Mouse (Mus musculus): ENCODE measurements around the gene Psd4. TPM values are rescaled to one million over a fixed set of nuclear protein-coding genes. Genes with fewer than 3 reads are reported as not detected.

Psd4 gene
- 1 to 10 TPM; 1.5 to 2.4 TPM for total RNA-seq (2021)
- long read RNA-seq, experiment 1 = 0 reads
- long read RNA-seq, experiment 2, full-length matches to known transcripts = 1 of 1 reads
- long read RNA-seq, experiment 2, partial matches to known transcripts = 0 of 1 reads
- long read RNA-seq, experiment 2, other reads (novel, unspliced or antisense) = 0 of 1 reads

DNA sequence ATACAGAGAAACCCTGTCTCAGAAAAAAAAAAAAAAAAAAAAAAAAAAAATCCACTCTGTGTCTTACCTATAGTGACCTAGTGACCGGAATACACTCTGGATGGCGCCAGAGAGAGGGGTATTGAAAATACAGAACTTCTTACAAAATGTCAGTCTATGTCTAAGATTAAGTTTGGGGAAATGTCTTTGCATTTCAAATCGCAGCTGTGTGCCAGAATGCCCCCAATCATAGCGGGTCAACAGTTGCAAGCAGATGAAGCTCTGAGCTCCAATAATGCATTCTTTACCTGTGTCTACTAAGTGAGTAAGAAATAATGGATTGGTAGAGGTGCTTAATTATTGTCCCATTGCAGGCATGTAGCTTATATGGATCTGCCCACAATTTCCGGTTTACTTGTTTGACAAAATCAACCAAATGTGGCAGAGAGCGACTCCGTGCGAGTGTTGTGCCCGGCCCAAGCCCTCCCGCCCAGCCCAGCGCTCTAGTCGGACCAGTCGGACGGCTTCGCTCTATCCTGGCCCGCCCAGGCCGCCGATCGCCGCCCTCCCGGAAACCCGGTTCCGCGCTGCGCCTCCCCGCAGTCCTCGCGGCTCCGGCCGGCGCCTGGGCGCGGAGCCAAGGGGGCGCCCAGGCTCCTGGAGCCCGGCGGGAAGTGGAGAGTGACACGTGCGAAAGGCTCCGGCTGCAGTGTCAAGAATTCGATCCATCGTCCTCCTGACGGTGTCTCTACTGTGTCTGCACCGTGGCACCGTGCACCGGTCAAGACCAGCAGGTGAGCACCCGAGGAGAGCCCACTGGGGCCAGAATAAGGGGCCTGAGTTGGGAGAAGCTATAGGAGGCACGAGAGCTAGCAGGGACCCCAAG is at the start of gene Psd4:
Gene Psd4 (plus strand): TSS at position 551 of the 865 bp plus-strand sequence.
- peak; percentile 79 for DNase-seq

DNA sequence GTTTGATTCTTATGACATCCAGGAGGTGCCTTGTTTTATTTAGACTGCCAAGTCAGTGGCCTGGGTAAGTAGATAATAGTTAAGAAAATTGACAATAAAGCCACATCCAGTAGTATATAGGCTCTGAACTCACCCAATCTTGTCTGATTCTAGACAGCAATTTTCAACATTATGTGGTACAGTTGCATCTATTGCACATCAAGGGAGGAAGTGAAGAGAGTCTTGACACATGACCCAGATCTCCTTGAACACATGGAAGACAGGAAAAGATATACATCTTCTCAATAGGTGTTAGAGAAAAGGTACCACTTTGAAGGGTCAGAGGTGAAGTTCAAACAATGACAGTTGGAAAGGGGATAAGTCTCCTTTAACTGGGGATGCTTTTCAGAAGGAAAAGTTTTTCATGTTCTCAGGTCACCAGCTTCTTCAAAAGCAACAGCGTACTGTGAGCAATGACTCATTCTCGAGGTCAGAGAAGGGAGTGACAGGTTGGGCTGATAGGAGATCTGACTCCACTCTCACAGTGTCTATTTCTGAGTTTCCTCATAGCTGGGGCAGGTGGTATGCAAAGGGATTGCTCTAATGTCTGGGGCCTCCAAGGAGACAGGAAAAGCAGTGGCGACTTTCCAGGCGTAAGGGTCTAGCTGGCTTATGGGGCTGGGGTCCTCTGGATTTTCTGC is 49.3 kb upstream of the Psd4 start:
- DNase-seq = no peak

DNA sequence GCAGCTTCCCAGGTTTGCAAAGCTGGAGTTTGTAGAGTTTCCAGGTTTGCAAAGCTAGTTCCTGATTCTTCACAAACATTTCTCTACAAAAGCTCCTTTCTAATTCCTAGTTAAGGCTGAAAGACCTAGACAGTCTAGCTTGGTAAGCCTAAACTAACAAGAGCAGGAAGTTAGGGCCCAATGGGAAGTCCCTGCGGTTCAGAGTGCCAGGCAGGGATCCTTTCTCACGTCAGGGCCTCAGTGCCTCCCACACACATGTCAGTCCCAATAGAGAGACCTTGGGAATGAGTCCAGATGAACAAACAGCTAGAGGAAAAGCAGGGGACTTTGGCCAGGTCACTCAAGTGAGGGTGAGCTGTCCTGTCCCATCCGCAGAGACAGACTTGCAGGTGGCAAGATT is 32.0 kb upstream of the Psd4 start:
- peak; percentile 43 to 49 for DNase-seq

DNA sequence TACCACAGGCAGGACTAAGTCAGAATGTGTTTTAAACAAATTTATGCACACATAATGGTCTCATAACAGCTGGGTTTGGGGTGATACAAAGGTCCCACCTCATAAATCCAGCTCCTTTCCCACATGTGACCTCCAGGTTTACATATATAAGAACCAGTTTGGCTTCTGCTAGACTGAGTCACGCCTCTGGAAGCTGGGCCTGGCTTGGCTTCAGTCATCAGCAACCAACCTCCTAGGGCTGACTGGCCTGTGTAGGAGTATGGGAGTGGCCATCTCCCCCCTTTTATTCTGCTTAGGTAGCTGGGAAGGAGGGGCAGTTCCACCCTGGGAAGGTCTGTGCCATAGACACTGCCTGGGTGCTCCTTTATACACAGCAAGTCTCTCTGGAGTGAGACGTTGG is 30.8 kb upstream of the Psd4 start, which contains the start of gene Il1rn:
Gene Il1rn (plus strand): TSS at position 309 of the 400 bp plus-strand sequence.
- DNase-seq = no peak

DNA sequence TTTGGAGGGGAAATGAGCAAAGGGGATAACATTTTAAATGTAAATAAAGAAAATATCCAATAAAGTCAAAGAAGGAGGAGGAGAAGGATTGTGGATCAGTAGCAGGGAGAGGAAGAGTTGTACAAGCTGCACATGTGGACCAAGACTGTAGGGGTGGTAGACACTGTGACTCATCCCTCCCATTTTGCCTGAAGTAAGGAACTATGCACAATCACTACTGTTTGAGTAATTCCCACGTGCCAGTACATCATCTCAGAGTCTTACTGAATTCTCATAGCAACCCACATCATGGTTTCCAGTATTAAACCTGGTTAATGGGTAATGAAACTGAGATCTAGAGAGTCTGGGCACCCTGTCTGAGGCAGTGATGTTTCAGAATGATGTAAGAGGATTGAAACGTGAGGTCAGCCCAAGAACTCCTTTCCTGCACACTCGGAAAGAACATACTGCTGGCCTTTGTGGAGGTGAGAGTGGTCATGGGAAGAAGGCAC is 25.9 kb upstream of the Psd4 start:
- no peak for DNase-seq

DNA sequence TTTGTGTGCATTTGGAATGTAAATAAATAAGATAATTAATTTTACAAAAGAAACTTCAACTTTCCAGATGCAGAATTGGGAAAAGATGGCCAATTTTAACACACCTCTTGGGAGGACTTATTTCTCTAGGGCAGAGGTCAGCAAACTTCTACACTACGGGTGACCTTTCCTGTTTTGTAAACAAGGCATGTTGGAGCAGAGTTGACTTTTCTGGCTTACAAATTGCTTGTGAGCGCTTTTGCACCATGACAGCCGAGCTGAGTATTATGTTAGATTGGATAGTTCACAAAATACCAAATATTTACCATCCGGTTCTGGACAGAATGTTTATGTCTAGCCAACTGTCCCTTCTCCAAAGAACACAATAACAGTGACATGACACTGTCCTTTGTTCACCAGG is 22.8 kb upstream of the Psd4 start:
- DNase-seq = no peak

DNA sequence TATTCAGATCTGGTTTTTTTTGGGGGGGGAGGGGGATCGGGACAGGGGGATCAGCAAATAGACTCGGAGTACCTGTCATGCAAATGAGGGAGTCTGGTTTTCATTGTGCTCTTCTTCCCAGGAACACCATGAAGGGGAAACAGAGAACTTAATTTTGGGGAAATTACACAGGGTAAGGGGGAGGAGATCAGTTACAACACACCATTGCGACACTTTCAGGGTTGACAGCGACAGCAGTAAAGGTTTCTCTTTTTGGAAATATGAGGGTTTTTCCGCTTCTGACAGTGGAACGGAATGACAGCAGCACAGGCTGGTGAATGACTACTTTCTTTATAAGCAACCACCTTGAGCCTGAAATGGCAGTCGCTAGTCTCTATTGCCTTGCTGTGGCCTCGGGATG is 22.3 kb upstream of the Psd4 start:
- DNase-seq = no peak

DNA sequence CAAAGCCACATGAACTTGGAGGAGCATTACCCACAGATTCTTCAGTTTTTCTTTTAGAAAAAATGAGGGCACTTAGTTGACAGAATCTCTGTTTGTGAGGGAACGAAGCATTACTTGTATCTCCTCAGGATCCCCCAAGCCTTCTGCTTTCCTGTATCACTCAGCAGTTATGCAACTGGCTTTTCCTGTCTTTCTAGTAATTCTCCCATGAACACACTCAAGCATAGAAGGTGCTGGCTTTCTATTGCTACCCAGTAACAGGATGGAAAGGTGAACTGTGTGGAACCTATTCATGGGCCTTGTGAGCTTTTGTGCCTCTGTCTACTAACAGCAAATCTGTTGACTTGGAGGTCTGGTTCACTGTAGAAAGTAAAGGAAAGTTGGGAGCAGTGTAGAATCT is 19.5 kb upstream of the Psd4 start:
- DNase-seq = no peak

DNA sequence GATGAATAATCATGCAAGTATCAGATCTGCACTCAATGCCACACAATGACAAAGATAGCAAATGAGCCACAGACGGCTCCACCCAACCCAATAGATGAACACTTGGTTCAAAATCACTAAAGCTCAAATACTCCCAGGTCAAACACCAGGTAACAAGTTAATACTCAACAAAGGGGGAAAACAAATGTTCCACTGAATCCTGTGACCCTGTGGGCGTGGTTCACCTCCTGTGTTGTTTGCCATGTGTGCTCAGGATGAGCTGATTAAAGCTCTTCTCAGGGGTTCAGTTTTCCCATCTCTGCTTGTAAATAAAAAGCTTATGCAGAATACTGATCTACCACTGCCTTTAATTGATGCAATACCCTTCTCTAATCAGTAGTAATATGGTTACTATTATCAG is 16.2 kb upstream of the Psd4 start:
- no peak for DNase-seq

DNA sequence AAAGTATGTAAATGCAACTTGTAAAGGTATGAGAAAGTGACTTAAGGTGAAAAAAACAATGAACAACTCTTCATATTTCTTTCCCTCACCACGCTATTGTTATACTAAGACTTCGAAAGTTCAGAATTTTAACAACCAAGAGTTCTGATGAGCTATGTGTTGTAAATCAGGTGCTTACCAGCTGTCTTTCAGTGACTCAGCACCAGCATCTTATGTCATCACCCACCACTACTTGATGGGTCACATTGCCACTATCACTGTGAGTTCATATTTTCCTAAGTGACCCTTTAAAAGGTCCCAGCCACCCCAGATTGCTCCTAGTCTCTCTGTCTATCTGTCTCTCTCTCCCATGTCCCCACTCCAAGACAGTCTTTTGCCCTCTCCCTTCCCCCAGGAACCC is 14.3 kb upstream of the Psd4 start:
- no peak for DNase-seq

DNA sequence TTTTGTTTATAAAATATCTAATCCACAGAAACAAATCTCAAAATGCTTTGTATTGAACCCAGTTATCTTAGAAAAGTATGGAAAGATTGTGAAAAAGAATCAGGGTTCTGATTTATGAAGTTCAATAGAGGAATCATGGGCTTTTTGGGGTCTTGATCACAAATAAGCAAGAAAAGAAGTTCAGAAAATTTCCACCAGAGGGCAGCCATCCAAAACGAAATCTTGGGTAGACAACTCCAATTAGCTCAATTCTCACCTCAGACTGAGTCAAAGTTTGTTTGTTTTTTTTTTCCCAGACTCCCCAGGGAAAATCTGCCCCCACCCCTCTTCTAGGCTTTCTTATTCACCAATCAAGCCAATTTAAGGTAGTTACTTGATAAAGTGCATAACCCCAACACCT is 9.7 kb upstream of the Psd4 start:
- peak in 1 of 2 experiments; percentile 24 for DNase-seq

DNA sequence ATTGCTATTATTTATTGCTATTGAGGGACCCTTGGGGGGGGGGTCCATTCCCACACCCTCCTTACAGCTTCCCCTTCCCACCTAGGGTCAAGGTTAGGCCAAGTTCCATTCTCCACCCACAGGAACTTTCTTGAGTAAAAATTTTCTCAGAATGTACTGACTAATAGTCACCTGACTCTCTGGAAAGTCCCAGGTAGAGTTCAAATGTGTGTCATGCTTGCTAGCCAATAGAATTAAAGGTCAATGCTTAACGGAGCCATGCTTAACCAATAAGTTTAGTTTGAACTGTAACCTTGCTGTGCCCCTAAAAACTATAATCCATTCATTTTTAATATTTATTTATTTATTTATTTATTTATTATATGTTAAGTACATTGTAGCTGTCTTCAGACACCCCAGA is 8.0 kb upstream of the Psd4 start:
- no peak for DNase-seq

DNA sequence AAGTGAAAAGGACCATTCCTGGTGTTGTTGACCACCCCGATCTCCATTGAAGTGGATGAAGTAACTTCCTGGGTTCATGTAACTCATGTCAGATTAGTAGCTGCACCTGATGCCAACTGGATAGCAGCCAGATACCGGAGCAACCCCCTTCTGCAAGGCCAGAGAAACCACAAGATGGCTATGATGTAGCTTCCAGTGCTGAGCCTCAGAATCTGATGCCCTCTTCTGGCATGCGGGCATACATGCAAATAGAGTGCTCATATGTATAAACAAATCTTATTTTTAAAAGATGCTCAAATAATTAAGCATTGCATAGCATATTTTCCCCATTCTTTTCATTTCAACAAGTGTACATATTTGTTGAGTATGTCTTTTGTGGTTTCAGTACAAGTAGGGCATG is 3.6 kb upstream of the Psd4 start:
- peak in 1 of 2 experiments; percentile 14 for DNase-seq

DNA sequence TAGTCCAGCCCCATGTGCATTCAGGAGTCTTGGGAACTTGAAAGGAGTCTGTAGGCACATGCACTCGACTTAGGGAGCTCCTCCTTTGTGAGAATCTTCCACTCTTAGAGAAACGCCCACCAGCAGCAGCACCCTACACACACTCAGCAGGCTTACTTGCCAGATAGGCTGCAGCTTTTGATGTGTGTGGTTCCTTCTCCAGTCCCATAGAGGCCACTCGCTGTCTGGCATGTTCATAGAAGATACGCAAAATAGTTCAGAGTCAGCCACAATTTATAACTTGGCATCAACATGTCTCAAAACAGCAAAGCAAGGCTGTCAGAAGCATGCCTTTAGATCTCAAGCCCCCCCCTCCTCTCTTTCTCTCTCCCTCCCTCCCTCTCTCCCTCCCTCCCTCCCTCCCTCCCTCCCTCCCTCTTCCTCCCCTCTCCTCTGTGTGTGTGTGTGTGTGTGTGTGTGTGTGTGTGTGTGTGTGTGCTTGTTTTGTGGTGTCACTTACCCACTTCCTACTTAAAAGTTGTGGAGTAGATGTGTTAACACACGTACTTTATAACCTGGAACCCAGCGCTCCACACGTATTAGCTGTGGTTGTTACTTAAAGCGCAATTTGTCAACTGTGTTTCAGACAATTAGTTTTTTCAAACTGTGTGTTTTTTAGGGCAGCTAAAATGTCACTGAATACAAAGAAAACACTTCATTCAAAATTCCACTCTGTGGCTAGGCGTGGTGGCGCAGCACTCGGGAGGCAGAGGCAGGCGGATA is 985 bp upstream of the Psd4 start:
- DNase-seq = no peak

DNA sequence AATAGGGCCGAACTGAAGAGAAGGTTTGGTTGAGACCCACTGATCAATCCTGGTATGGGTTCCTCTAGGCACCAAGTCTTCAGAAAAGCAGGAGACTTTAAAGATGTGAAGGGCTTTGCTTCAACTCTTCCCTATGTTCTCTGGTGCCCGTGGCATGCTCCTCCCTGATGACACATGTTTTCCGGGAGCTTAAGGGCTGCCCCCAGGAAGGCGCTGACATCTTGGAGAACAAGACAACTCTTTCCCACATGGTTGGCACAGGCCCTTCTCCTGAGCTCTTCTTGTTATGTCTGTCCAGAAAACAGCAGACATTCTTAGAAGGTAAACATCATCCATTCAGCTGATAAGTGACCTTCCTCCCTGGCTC is 498 bp downstream of the Psd4 start:
- no peak for DNase-seq

DNA sequence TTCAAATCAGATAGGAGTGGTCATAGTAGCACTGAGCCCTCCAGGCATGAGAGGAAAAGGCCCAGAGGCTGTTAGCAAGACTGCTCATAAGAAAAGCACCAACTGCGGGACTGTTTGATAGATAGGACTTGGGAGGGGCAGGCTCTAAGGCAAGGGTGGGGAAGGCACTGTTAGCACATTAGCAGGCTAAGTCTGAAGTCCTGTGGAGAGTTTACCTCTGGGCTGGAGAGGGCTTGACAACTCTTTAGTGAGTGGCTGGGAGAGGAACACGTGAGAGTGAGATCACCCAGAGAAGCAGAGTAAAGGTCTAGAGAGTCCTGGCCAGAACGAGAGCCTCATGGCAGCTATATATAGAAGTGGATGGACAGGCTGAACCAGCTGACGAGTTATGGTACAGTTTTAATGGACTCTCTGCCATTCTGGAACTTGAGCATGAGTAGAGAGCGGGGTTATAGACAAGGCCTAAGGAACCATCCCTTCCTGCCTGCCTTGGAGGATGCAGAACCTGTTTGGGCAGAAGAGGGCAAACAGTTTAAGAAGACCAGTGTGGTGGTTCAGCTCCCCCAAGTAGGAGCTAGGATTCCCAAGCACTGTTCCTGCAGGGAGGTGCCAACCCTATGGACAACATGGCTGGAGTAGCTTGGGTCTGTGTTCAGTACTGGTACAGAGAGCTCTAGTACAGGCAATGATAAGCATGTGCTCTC is 11.5 kb downstream of the Psd4 start:
- DNase-seq = no peak

DNA sequence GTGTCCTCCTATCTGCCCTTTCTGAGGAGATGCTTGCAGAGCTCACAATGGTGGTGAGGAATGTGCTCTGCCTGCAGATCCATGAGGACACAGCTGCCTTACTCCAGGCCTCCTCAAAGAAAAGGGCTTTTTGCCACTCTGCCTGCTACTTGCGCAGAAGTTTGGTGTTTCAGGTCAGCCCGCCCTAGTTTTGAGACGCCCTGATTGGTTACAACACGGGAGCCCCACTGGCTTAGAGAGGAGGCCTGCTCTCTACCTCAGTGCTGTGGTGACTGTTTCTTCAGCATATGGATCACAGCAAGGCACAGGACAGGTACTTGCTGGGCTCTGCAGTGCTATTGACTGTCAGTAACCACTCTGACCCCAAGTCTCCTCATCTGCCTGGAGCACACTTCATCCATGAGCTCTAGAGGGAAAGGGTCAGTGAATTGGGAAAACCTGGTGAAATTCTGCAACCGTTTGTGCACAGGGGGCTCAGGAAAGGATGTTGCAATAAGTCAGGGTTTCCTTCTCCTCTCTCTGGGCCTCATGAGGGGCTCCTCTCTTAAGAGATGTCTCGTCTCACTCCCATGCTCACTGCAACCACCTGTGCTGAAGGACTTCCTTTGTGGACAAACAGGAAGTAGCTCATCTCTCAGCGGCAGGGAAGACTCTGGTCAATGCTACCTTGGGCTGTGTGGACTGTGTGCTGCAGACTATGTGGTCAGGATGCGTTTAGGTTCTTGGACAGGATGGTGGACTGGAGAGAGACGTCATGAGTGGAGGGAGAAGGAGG is 15.3 kb downstream of the Psd4 start:
- no peak for DNase-seq

DNA sequence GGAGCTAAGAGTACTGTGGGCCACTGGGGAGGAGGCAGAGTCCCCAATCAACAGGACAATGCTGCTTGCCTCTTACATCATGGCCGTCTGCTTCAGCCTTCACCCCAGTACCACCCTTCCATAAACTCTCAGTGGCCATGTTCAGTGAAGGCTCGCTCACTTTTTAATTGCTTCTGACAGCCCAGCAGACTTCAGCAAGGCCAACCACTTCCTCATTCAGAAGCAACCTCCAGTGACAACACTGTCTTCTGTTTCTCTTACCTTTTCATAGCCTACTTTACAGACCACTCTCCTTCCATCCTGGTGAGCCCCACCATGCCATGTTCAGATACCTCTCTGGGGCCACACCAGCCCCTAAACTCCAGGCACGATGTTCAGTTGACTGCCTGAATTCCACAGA is 16.3 kb downstream of the Psd4 start:
- no peak for DNase-seq

DNA sequence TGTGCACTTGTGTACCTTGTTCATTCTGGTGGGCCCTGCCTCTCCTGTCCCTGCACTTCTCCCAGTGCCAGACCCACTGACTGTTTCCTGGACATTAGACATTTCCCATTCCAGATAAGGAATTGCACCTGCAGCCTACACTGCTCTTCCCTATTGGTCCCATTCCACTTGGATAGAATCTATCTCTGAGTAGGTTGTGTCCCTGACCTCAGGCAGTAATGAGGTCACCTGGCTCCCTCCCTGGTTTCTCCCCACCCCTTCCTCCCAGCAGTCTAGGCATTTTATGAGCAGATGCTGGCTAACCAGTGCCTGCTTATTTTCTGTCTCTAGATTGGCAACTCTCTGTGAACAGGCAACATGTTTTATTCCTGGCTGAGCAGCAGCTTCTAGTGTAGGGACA is 17.0 kb downstream of the Psd4 start:
- DNase-seq = no peak

DNA sequence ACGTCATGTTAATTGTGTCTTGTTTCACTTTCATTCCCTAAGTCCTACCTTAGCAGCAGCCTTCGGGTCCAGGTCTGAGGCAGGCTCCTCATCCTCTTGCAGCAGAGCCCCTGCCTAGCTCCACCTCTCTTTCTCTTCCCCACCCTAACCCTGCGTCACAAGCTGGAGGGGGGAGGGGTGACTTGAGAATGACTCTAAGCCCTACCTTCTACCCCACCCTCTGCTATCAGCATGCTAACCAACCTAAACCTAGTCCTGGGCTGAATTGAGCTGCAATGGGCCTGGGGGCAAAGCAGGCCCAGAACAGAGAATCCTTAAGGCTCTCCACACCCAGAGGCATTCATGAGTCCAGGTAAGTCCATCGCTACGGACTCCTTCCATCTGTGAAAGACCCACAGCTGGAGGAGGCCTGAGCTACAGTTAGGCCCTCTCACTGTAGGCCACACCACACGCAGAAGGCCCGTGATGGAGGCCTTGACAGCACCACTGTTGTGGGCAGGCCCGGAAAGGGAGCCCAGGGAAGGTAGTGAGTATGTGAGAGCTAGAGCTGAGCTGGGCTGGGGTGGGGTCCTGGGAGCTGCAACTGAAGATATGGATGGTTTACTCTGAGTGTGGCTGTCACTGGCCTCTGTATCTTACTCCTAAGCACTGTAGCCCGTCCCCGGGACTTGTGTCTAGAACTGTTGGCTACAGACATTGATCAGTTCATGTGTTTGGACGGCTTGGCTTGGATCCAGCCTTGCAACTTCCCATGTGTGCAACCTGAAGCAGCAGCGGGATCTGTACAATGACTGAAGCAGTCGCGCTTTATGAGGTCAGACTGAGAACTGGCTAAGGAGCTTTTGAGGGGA is 18.0 kb downstream of the Psd4 start:
- DNase-seq = peak in 1 of 2 experiments; percentile 16
